Mouse (Mus musculus): ENCODE measurements around the gene Depdc1b. TPM values are rescaled to one million over a fixed set of nuclear protein-coding genes. Genes with fewer than 3 reads are reported as not detected.

Gene Depdc1b
- total RNA-seq, 4 experiments from 2014 or later: 0.17 to 0.34 (median 0.25) TPM

- no peak for DNase-seq (ENCODE audit: low spot score in 2 of 2)
Measured at GRCm38 (mm10) chr13:108316487-108316903, 363 bp downstream of the Depdc1b start.

DNA sequence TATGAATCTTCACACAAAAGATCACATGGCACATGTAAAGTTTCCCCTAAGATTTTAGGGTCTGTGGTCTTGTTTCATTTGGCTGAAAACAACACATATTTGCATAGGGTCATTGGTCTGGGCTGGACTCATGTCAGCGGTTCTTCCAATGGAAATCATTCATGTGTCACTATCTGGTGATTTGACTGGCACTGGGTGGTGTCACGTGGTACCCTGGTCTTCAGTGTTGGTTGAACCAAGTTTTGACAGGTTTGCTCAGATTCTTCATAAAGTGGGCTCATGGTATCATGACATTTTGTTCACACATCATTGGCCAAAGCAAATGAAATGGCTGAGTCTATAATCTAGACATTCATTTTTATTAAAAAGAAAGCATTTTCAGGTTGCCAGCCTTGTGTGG, 1.3 kb downstream of the Depdc1b start:
- no peak for DNase-seq (ENCODE audit: low spot score in 2 of 2)

GRCm38 (mm10) chr13:108319028-108319427, 2.9 kb downstream of the Depdc1b start:
- no peak for DNase-seq (ENCODE audit: low spot score in 2 of 2)

- DNase-seq (ENCODE audit: low spot score in 2 of 2): no peak
Measured at GRCm38 (mm10) chr13:108320216-108320615, 4.1 kb downstream of the Depdc1b start.

DNA sequence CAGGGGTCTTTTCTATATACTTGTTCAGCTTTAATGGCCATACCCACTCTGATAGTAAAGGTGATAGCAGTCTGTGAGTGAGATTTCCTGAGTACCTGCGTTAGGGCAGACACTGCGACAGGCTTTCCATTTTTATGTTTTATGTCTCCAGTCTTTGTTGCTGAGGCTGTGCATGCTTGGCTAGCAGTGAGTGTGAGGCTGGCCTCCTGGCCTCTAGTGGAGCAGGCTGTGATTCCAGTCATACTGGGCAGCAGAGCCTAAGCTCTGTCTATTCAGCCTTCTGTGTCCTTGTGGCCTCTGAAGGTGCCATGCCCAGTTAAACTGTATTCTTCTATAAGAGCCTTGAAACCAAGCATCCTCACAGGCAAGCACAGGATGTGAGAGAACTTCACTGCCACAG, 6.3 kb downstream of the Depdc1b start:
- DNase-seq (ENCODE audit: low spot score in 2 of 2): no peak

DNA sequence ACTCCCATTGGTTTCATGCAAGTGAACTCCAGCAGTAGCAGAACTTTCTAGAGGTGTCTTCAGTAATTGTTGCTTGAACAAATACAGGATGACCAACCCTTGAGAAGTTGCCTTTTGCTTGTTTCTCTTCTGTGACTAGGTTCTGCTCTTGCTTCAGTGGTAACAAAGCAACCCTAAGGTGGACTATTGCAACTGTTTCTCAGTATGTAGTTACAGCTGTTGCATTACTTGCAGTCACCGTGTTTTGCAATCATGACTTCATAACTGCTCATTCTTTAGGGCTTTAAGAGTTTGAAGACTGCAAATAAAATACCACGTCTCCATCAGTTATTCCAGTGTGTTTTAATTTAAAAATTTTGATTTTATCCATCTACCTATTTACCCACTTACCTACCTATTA, 7.2 kb downstream of the Depdc1b start:
- no peak for DNase-seq (ENCODE audit: low spot score in 2 of 2)

- no peak for DNase-seq (ENCODE audit: low spot score in 2 of 2)
Measured at GRCm38 (mm10) chr13:108323866-108324829, 8.0 kb downstream of the Depdc1b start.

GRCm38 (mm10) chr13:108325871-108326270, 9.7 kb downstream of the Depdc1b start:
- no peak for DNase-seq (ENCODE audit: low spot score in 2 of 2)

DNA sequence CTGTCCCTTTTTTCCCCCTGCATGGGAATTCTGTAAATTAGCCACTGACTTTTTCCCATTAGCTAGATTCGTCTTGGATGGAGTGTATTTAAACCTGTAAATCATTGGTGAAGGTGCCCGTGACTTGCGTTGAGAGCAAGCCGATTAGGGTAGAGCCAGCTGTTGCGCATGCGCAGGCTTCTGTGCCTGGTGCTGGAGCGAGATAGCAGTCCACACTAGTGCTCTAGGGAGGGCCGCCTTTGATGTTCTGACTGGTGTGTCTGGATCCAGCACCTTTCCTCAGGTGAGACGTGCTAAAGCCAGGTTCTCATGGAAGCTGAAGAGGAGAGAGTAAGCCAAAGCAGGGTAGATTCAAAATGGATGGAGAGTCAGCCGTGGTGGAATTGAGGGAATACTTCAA, 10.2 kb downstream of the Depdc1b start:
- DNase-seq (ENCODE audit: low spot score in 2 of 2): no peak

DNA sequence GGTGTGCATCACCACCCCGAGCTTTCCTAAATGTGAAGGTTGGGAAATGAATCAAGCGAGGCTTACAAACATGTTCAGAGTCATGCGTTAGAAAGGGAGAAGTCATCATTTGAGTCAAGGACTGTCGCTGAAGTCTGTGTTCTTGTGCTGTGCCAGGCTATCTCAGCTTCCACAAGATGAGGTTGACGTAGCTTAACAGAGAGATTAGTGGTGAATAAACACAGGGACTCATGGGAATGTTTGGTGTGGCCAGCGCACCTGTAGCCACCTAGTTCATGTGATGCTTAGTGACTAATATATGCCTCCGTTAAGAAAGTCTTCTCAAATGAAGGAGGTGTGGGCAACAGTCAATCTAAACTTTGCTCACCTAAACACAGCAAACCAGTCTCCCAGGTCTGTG, 10.9 kb downstream of the Depdc1b start:
- no peak for DNase-seq (ENCODE audit: low spot score in 2 of 2)

GRCm38 (mm10) chr13:108328406-108329180, 12.5 kb downstream of the Depdc1b start:
- DNase-seq (ENCODE audit: low spot score in 2 of 2): no peak

- DNase-seq (ENCODE audit: low spot score in 2 of 2): no peak
Measured at GRCm38 (mm10) chr13:108329693-108330092, 13.6 kb downstream of the Depdc1b start.

- no peak for DNase-seq (ENCODE audit: low spot score in 2 of 2)
Measured at GRCm38 (mm10) chr13:108335257-108336003, 19.3 kb downstream of the Depdc1b start.

- DNase-seq (ENCODE audit: low spot score in 2 of 2): no peak
Measured at GRCm38 (mm10) chr13:108336192-108336591, 20.1 kb downstream of the Depdc1b start.

DNA sequence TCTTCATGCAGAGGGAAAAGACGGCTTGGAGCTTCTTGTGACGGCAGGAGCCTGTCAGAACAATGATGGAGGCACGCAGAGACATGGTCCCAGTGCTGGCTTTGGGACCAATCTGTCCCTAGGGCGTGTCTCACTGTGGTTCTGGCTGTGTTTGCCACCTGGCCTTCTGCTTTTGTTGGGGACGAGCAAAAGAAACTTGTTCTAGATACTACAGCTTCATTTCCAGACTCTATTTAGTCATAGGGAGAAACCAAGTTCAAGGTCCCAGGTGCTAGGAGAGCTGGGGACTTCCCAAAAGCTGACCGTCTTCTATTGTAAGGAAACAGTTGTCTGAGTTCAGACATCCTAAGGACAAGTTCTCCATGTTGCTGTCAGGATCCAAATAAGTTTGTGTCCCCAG, 21.2 kb downstream of the Depdc1b start:
- DNase-seq (ENCODE audit: low spot score in 2 of 2): no peak

GRCm38 (mm10) chr13:108338076-108338836, 22.1 kb downstream of the Depdc1b start:
- no peak for DNase-seq (ENCODE audit: low spot score in 2 of 2)

DNA sequence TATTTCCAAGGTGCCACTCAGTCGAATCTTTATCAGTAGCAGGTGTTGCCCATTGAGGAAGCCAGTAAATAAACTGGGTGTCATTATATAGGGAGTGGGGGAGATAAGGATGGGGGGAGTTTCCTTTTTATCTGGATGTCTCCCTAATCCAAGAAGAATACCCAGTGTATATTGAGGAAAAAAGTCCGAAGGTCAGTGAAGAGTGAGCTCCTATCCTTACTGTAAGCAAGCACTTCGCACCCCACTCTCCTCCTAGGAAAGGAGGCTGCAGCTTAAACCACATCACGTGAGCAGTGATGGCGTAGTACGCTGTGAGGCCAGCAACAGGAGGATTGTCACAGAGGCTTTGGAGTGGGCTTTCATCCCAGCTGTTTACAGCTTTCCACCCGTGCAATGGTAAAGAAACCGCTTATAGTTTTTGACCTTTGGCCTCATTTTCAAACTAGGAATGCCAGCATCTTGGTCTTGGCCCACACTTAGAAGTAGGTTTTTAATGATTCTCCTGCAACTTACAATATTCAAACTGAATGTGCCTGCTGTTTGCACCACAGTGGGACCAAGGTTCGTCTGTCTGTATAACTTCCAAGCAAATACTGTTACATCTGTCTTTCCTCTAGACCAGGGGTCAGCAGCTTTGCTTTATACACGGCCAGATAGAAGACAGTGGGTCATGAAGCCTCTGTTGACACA, 23.9 kb downstream of the Depdc1b start:
- DNase-seq (ENCODE audit: low spot score in 2 of 2): no peak

- DNase-seq (ENCODE audit: low spot score in 2 of 2): no peak
Measured at GRCm38 (mm10) chr13:108341585-108341984, 25.5 kb downstream of the Depdc1b start.

DNA sequence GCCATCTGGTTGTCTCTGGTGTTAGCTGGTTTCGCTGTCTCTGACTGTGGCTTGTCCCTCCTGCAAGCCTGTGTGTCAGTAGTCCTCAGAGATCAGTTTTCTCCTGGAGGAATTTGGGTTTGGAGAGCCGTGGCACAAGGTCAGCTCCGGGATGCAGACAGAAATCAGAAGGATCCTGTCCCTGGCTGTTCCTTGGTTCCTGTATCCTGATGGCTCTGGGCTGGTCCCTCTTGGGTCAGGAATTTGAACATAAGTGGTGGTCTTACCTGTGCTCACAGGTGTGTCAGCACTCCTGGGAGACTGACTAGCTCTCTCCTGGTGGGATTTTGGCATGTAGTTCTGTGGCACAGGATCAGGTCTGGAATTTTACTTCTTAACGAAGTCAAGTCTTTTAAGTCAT, 29.6 kb downstream of the Depdc1b start:
- no peak for DNase-seq (ENCODE audit: low spot score in 2 of 2)

DNA sequence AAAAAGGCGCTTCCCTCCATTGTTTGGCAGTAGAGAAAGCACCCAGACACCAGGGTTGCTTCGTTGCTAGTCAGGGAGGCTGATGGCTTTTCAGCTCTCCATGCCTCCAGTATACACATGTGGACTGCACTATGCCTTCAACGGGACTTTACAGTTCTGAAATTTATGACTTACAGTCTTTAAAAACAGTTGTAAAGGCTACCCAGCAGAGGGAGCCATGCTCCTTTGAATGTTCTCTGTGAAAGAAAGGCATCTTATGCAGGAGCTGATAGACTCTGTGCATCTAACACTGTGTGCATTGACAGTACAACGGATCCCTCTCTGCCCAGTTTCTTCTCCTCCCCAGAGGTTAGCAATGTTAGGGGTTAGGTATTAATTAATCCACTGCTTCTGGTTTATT, 30.9 kb downstream of the Depdc1b start:
- no peak for DNase-seq (ENCODE audit: low spot score in 2 of 2)
